Mouse (Mus musculus): Measurements from ENCODE around the gene Foxj2.
A peak's percentile ranks its signal among the peaks of the same experiment; 100 is the strongest.

Gene Foxj2

DNA sequence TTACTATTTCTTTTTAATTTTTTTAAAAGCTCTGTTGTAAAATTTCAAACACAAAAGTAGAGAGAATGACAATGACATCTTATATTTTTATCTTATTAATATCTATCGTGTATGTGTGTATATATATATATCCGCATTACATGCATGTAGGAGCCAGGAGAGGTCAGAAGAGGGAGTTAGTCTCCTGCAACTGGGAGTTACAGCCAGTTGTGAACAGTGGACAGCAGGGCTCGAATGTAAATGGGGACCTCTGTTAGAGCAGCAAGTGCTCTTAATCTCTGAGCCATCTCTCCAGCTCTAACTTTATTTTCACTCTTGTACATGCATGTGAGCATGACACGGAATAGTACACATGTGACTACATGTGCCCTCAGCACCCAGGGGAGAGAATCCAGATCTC lies 7.0 kb upstream of the Foxj2 start:
- no peak for DNase-seq (ENCODE audit: low spot score in 2 of 2)

DNA sequence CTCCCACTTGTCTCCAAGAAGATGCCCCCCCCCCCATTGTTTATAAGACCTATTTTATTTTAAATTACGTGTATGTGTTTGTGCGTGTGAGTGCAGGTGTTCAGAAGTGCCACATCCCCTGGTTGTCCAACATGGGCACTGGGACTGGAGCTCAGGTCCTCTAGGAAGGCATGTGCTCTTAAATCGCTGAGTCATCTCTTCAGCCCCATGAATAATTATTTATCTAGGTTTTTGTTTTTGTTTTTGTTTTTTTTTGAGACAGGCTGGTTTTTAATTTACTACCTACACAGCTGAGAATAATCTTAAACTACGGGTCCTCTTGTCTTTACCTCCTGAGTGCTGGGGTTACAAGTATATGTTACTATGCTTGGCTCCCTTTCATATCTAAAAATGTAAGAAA lies 6.1 kb upstream of the Foxj2 start:
- DNase-seq (ENCODE audit: low spot score in 2 of 2) = no peak

DNA sequence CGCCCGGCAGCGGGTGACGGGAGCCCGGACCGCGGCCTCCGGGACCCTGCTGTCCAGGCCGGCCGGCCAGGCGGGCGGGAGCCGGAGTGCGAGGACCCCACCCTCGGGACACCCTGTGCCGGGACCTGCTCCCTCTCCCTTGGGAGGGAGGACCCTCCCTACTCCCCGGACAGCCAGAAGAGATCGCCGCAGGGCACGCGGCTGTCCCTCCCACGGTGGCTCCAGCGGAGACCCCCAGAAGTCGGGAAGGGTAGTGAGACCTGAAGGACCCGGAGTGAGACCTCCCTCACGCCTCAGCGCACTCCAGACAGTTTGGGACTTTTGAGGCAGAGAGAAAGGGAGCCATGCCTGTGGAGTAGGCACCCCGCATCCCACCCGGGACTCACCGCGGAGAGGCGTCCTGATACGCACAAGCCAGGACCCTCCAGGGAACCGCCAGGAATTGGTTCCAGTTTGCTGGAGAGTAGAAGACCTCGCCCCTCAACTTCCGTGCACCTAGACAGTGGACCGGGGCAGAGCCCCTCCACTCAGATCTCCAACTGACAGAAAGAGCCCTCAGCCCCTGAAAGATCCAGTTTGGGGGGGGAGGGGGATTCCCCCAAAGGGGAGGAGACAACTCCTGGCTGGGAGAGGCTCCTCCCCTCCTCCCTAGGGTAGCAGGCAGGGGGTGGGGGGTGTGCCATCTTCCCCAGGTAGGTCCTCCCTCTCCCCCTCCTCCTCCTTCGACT lies 521 bp downstream of the Foxj2 start:
- no peak for DNase-seq (ENCODE audit: low spot score in 2 of 2)

DNA sequence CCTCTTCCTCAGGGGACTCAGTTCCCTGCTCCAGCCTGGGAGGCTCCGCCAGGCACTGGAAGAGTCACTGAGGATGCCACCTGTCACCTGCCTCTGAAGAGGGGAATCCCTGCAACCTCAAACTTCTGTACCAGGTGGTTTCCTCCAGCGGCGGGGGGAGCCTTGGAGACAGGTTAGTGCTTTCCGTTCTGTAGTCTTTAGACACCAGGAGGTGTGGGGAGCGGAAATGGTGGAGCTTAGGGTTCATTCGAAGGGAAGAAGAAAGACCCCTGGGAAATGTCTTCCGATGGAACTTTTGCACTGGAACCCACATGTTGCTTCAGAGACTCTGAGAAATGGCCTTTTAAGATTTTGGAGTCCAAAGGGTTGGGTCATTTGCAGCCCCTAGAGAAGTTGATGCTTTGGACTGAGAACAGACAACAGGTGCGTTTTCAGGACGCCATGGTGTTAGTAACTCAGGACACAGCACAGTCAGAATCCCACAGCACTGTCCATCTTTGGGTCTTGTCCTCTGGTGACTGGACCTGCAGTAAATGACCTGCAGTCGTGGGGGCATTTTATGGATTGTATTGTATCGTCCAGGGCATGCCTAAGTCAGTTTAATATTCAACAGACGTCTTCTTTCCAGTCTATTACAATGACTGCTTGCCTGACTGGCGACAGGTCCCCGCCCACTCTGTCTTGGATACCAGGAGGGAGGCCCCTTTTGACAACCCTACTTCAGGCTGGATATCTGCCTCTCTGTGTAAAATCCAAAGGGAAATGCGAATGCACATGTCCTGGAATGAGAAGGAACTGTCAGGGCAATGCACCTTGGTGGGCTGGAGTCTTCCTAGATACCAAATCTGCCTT lies 1.3 kb downstream of the Foxj2 start:
- no peak for DNase-seq (ENCODE audit: low spot score in 2 of 2)

DNA sequence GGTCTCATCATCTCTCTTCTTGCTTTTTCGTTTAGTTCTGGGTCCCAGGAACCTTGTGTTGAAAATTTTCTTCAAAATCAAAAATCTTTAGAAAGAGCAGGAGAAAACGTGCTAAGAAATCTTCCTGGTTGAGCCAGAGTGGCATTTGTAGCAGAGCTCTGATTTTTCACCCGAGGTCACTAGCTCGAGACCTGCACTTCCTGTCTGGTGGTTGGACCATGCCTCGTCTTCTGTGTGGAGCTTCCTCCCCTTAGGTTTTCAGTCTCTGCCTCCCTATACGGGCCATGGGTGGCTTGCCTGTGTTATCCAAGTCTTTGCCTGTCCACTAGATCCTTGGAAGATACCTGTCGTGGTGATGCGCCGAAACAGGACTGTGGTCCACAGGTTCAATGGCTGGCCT lies 2.1 kb downstream of the Foxj2 start:
- no peak for DNase-seq (ENCODE audit: low spot score in 2 of 2)

DNA sequence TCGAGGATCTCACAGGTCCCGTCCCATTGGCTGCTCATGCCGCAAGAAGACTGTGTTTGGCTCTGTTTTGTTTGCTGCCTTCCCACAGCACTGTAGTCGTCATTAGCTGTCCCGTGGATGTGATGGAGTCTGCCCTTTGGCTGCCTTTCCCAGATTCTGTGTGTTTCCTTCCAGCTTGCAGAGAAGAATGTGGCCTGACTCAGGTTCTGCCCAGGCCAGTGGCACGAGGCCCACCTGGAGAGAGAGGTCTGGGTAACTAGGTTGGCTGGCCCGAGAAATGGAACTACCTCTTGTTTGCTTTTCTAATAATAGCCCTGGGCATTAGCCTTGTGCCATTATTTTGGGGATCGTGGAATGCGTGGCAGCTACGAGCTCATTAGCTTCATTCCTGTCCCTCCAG lies 4.4 kb downstream of the Foxj2 start:
- no peak for DNase-seq (ENCODE audit: low spot score in 2 of 2)

DNA sequence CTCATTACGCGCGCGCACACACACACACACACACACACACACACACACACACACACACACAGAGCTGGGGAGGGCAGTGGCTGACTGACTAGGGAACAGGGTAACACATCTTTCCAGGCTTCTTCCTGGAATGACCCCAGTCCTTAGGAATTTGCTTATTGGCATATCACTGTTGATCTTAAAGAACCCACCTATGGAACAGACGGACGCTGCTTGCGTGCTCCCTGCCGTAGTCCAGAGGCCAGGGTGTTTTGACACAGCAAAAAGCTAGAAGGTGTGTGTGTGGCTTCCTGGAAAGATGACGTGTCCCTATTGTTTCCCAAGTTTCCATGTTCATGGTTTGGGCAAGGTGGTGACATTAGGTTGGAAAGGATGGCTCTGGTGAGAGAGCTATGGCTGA lies 5.5 kb downstream of the Foxj2 start:
- DNase-seq (ENCODE audit: low spot score in 2 of 2) = no peak

DNA sequence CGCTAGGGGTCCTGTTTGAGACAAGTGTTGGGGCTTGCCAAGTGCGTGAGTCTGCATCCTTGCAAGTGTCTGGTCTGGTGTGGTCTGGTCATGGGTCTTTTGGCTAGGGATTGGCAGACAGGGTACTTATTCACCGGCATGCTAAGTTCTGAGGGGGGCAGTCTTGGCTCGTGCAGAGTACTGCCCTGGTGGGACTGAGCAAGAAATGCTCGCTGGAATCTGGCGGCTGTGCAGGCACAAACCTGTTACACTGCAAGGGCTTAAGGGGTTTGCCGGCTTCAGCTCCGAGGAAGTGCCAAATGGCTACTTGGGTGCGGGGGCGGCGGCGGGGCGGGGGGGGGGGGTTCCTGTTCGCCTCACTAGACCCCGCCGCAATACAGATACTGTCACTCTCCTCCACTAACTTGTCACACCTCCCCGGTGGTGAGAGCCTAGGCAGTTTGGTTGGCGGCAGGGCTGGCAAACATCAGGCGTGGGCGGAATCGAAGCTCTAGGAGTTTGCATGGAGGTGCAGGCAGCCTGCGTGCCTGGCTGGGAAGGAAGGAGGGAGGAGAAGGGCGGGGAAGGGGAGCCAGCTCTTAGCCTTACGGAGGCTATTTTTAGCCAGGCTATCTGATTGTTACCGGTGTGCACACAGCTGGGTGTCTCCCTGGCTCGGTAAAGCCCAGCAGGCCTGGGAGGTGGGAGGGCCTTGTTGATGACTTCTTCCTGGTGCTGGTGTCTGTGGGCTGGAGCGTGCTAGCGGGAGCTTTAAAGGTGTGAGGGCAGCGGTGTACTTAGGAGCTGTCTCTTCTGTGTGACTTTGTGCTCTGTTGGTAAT lies 6.4 kb downstream of the Foxj2 start:
- peak; percentile 83 to 92 for DNase-seq (ENCODE audit: low spot score in 2 of 2)

DNA sequence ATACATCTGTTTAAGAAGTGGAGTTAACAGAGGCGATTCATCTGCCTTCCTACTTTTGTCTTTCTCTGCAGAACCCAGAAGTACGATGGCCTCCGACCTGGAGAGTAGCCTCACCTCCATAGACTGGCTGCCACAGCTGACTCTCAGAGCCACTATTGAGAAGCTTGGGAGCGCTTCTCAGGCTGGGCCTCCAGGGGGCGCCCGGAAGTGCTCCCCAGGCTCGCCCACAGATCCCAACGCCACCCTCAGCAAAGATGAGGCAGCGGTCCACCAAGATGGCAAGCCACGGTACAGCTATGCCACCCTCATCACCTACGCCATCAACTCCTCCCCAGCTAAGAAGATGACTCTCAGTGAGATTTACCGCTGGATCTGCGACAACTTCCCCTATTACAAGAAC lies 8.4 kb downstream of the Foxj2 start:
- DNase-seq (ENCODE audit: low spot score in 2 of 2) = no peak

DNA sequence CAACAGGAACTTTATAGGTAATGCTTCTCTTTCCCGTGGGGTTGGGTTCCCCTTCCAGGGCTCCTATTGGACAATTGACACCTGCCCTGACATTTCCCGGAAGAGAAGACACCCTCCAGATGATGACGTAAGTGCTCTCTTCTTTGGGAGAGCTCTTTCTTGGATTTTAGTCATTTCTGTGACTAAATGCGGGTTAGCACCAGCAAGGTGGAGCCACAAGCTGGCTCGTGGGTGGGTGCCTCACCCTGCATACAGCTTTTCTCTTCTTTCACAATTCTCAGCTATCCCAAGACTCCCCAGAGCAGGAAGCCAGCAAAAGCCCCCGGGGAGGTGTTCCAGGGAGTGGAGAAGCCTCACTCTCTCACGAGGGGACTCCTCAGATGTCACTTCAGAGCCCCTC lies 13.2 kb downstream of the Foxj2 start:
- DNase-seq (ENCODE audit: low spot score in 2 of 2) = no peak

DNA sequence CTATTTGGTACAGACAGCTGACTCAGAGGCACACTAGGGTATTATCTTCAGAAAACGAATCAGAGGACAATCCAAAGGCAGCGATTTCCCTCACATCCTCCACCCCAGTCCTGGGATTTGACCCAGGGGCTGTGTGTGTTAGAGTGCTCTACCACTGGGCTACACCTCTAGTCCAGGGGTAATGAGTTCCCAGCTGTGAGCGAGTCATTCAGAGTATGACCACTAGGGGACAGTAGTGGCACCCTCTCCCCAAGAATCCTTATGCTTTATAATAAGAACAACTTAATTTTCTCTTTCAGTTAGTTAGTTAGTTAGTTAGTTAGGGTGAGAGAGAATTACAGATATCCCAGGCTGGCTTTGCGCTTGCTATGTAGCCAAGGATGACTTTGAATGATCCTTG lies 14.7 kb downstream of the Foxj2 start:
- no peak for DNase-seq (ENCODE audit: low spot score in 2 of 2)

DNA sequence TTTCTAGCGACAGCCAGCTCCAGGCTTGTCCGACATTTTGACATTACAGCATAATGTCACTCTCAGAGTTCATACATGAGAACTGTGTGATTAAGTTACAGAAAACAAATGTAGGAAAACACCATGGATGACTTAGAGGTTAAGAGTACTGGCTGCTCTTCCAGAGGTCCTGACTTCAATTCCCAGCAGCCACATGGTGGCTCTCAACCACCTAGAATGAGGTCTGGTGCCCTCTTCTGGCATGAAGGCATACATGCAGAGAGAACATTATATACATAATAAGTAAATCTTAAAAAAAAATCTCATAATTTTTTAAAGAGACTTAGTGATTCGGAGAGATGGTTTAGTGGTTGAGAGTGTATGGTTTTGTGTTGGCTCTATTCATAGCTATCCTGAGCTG lies 17.3 kb downstream of the Foxj2 start:
- DNase-seq (ENCODE audit: low spot score in 2 of 2) = no peak

DNA sequence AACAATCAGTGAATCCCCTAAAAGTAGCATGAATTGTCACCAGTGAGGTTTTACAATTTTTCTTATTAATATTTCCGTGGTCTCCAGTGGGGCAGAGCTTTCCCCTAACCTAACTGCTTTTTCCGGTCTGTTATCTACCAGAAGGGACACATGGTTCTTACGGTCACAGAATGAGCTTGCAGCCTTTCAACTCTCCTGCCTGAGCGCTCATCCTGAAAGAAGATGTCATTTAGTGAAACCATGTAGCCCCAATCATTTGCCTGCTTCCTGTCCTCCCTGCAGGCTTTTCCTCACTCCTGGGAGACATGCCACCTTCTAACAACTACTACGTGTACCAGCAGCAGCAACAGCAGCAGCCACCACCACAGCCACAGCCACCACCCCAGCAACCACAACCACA lies 17.8 kb downstream of the Foxj2 start:
- no peak for DNase-seq (ENCODE audit: low spot score in 2 of 2)

DNA sequence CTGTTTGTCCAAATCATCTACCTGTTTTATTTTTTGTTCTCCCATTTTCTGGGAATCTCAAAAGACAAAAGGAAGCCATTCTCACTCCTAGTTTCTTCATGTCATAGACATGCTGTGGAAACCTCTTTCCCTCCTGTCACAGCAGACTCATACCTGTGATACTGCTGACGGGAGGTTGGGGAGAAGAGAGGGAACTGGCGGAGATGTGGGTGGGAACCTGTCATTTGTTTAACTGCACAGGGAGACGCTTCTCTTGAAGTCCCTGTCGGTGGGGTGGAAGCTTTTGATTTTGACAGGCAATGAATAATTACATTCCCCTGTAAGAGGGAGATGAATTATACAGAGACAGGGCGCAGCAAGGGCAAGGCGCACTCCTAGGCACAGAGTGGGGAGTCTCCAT lies 24.0 kb downstream of the Foxj2 start:
- DNase-seq (ENCODE audit: low spot score in 2 of 2) = no peak

DNA sequence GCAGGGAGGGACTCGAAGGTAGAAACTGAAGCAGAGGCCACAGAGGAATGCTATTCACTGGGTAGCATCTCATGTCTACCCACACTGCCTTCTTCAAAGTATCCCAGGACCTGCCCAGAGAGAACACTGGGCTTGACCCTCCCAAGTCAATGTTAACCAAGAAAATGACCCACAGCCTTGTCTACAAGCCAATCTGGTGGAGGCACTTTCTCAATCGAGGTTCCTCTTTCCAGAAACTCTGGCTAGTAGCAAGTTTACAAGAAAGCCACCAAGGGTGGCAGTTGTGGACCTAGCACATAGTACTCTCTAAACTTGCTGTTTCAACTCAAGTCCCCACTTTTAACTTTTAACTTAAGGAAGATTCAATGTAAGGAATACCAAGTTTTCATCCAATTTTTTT lies 33.0 kb downstream of the Foxj2 start:
- no peak for DNase-seq (ENCODE audit: low spot score in 2 of 2)

DNA sequence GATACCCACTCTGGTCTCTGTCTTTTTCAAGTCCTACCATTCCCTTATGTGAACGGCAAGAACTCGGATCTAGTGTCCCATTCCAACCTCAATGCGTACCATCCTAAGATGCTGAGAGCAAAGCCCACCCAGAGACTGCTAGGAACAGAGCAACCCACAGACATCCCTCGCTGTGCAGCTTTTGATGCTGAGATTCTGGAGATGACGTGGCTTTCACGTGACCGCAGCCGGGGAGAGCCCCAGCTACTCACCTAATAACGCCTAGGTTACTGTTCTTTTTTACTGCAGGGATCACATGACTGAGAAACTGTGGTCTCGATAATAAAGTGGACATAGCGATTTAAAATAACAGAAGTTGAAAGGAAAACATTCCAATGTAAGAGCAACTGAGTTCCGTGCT lies 34.8 kb downstream of the Foxj2 start:
- DNase-seq (ENCODE audit: low spot score in 2 of 2) = no peak

DNA sequence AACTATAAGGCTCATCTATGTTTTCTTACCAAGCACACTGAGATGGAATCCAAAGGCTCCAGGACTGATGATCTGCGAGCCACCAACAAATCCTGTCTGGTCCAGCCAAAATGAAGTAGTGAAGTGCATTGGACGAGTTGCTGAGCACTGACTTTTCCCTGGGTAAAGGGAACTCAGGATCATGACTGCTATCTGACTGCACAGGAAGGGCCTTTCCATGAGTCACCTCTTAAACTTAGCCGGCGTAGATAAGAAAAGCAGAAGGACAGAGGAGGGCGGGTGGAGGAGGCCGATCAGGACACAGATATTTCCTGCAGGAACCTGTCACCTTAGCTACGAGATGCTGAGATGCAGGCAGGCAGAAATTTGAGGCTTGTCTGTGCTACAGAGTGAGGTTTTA lies 36.2 kb downstream of the Foxj2 start, which contains the start of gene C3ar1:
C3ar1 (minus strand) TSS at position 207 of the 400 bp plus-strand sequence.
- DNase-seq (ENCODE audit: low spot score in 2 of 2) = no peak

DNA sequence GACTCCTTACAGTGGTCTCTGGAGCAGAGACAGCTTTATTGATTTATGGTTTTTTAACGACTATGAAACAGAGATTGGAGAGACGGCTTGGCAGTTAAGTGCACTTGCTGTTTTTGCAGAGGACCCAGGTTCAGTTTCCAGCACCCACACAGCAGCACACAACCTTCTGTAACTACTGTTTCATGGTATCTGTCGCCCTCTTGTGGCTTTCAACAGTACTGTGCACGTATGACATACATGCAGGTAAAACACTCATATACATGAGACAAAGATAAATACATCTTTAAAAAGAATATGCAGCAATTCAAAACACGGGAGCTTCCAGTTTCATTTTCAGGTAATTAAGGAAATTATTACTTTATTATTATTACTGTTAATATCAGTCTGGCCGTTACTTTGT lies 42.7 kb downstream of the Foxj2 start:
- DNase-seq (ENCODE audit: low spot score in 2 of 2) = no peak

DNA sequence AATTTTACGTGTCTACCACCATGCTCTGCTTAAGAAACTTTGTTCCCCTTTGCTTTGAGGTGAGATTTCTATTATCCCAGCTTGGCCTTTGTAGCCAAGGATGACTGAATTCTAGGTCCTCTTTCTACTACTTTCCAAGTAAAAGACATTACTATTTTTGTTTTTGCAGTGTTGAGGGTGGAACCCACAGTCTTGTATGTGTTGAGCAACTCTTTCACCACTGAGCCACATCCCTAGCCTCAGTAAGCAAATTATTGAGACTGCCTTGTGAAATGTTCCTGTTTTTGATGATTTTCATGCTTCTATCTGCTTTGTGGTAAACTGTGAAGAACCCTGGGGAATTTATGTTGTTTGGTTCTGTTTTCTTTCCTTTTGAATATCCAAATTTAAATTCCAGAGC lies 43.2 kb downstream of the Foxj2 start:
- no peak for DNase-seq (ENCODE audit: low spot score in 2 of 2)

DNA sequence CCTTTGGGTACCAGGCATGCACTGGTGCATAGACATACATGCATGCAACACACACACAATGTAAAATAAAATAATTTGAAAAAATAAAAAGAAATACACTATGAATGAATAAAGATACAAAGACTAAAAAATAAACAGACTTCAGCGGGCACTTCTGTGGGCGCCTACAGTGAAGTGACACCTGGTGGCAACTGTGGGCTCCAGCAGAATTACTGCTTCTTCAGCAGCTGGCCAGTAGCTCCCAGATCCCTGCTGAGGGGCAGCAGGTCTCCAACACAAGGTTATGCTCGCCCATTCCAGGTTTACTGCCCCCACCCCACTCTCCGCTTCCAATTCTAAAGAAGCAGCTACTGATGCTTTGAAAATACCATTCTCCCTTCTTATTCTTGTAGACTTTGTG lies 48.2 kb downstream of the Foxj2 start:
- no peak for DNase-seq (ENCODE audit: low spot score in 2 of 2)

DNA sequence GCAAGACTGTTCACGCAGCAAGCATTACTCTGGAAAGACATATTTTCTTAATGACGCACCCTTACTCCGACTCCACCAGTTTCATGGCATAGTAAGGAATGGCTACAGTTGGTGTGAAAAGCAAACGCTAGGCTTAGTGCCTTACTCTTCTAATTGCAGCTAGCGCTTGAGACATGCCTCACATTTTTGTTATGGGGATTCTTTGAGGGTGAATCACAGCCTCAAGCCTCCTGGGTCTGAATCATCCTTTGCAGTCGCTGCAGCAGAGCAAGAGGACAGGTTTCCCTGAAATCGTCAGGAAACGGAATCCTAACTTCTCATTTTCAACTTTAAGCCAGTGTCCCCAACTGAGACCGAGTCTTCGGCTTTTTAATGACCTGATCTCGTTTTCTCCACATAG lies 50.1 kb downstream of the Foxj2 start:
- DNase-seq (ENCODE audit: low spot score in 2 of 2) = no peak

DNA sequence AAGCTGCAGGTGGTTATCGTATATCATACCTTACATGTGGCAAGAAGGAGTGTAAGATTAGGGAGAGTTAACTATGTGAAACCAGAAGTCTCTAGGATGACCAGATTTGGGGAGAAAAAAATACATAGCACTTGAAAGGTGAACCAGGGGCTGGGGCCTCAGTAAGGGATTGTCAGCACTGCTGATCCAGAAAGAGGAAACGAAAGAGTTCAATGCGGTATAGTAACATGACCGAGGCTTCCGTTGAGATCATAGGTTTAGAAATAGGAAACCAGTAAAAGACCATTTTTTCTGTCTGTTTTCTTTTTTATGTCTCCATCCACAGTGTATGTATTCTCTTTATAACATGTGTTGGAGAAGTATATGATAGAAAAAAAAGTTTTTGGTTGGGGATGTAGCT lies 53.1 kb downstream of the Foxj2 start:
- DNase-seq (ENCODE audit: low spot score in 2 of 2) = no peak

Data from left cerebral cortex, adult 9 months (tissue).